Mouse (Mus musculus) kidney, adult 2 months (tissue): Measurements from ENCODE around the gene Ptprh. TPM values are rescaled to one million over a fixed set of nuclear protein-coding genes. Genes with fewer than 3 reads are reported as not detected.

Experiments
- DNase-seq: peaks from one replicate; pipeline ENCODE4 v3.0.0; 2021
- H3K27ac ChIP-seq: fragments of 200-500 bp; 2 replicates; pipeline ENCODE4 v1.5.1; 2012; ENCODE audit warnings: low read depth, low read length, control low read depth, inconsistent platforms; ENCODE audit not compliant: insufficient read depth
- H3K27me3 ChIP-seq: fragments of 200-500 bp; replicated peaks from 2 replicates; pipeline ENCODE4 v1.6.1; 2012; ENCODE audit warnings: mild to moderate bottlenecking, moderate library complexity, low read length, inconsistent platforms; ENCODE audit not compliant: control insufficient read depth, insufficient read depth
- H3K36me3 ChIP-seq: fragments of 200-500 bp; 2 replicates; pipeline ENCODE4 v1.6.1; 2012; ENCODE audit warnings: mild to moderate bottlenecking, moderate library complexity, low read length, inconsistent platforms; ENCODE audit not compliant: control insufficient read depth, insufficient read depth
- H3K4me1 ChIP-seq: fragments of 200-500 bp; 2 replicates; pipeline ENCODE4 v1.6.1; 2011; ENCODE audit warnings: low read length; ENCODE audit not compliant: control insufficient read depth, insufficient read depth
- H3K4me3 ChIP-seq: fragments of 200-500 bp; 2 replicates; pipeline ENCODE4 v1.5.1; 2011; ENCODE audit warnings: mild to moderate bottlenecking, low read depth, low read length, control low read depth; ENCODE audit not compliant: insufficient read depth
- CTCF ChIP-seq: fragments of 200-500 bp; conservative IDR thresholded peaks from 2 replicates; pipeline ENCODE4 v1.5.1; 2011; ENCODE audit warnings: low read depth, mild to moderate bottlenecking, control low read depth, low read length, moderate library complexity, mixed read lengths; ENCODE audit not compliant: insufficient read depth, insufficient read length
- POLR2A ChIP-seq: fragments of 200-500 bp; IDR thresholded peaks from one replicate; pipeline ENCODE4 v1.6.1; 2011; ENCODE audit warnings: low read depth, low read length, control low read depth
- WGBS: fragments of 180-500 bp; shearing (Covaris S2); methylation state at CpG from one replicate; pipeline ENCODE4 v1.1.7; 2018; 5-methylcytosine and 5-hydroxymethylcytosine counted together
- polyA plus RNA-seq: library from polyadenylated mRNA; depleted of rRNA; stranded (reverse); fragments of >200 nt; gene quantifications from 2 replicates; pipeline ENCODE4 v1.2.3, GENCODE M21; 2012; rRNA removed

Ptprh gene
- polyA plus RNA-seq: 0.22 and 0.24 TPM in 2 replicates

GRCm38 (mm10) chr7:4603873-4604272, at the start of gene Ptprh:
Gene Ptprh (minus strand): TSS chr7:4604041.
- 67% methylated on average over 6 of the region's 6 CpGs for WGBS
- no peak for DNase-seq
- Histone ChIP-seq H3K36me3 (no peaks in the 10 kb centered on the region), H3K27me3 (no peaks in the 10 kb centered on the region), H3K4me1 (no peaks in the 10 kb centered on the region), H3K4me3 (no peak within 1 kb of the TSS), H3K27ac (no peak within 1 kb of the TSS)
- TF ChIP-seq POLR2A (no peak), CTCF (no peak)

GRCm38 (mm10) chr7:4653351-4653750, 49.5 kb upstream of the Ptprh start:
- H3K27ac ChIP-seq: no peak overlapping the region
- H3K4me1 ChIP-seq: peaks cover 34% of the 10 kb centered on the region
- DNase-seq: no peak
- H3K27me3 ChIP-seq: no peaks in the 10 kb centered on the region
- H3K4me3 ChIP-seq: no peak overlapping the region
- 72% methylated on average over 5 of the region's 5 CpGs for WGBS
- TF ChIP-seq POLR2A: no peak
- TF ChIP-seq CTCF: no peak
- no peaks in the 10 kb centered on the region for H3K36me3 ChIP-seq

- peaks cover 34% of the 10 kb centered on the region for H3K4me1 ChIP-seq
- DNase-seq: no peak
- H3K27me3 ChIP-seq: no peaks in the 10 kb centered on the region
- no peak overlapping the region for H3K4me3 ChIP-seq
- no peak overlapping the region for H3K27ac ChIP-seq
- 72% methylated on average over 5 of the region's 5 CpGs for WGBS
- TF ChIP-seq CTCF (no peak), POLR2A (no peak)
- H3K36me3 ChIP-seq: no peaks in the 10 kb centered on the region
Observed at GRCm38 (mm10) chr7:4652726-4653125, 48.9 kb upstream of the Ptprh start.

DNA sequence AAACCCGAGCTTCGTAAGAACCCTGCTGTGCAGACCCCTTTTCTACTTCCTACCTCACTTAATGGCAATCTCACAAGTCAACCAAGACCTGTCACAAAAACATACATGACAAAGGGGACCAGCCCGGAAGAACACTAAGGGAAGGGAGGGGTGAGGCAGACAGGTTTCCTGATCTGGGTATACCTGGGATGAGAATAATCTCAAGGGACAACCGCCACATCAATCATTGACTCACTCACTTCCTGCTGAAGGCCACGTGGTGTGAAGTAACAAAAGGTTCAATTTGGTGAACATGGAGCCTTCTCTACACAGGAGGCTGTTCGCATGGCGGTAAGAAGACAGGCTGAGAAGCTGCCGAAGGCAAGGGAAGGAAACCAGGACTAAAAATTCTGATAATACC, 47.7 kb upstream of the Ptprh start:
- Histone ChIP-seq H3K36me3 (no peaks in the 10 kb centered on the region), H3K27ac (no peak overlapping the region), H3K27me3 (no peaks in the 10 kb centered on the region), H3K4me3 (no peak overlapping the region), H3K4me1 (peaks cover 27% of the 10 kb centered on the region)
- TF ChIP-seq CTCF: no peak
- no peak for TF ChIP-seq POLR2A
- peak; percentile 58 for DNase-seq
- WGBS: 54% methylated on average over 8 of the region's 8 CpGs

DNA sequence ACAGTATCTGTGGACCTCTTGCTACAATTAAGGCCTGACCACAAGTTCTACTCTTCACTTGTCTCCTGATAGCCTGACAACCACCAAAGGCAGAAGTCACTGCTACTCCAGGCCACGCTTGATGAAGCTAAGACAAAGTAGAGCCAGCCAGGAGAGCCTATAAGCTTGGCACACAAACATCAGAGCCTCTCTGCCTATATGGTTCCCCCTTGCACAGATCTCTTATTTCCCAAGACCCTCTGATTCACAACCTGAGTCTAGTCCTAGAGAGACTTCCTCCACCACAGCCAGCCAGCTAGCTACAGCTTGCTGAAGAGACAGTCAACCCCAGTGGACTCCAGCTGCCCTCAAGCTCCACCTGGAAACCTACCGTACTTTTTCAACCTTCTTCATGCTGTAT, 44.2 kb upstream of the Ptprh start:
- no peaks in the 10 kb centered on the region for H3K36me3 ChIP-seq
- TF ChIP-seq CTCF: no peak
- TF ChIP-seq POLR2A: no peak

DNA sequence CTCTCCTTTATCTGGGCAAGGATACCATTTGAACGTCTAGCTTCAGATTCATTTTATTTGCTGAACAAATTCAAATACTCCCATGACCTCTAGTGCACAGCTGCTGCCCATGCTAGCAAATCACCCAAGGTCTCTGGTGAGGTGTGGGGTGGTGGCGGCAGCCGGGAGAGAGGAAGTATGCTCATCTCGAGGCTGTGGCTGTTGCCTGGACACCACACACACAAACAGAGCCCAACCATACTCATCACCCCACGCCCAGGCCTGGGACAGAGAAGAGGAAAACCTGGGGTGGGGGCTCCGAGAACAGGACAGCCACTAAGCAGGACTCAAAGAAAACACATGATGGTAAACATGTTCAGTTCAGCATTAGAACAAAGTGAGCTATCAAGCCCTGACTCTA, 43.5 kb upstream of the Ptprh start:
- TF ChIP-seq CTCF (no peak), POLR2A (no peak)
- WGBS: 32% methylated on average over 6 of the region's 6 CpGs
- no peak for DNase-seq
- peaks cover 8% of the 10 kb centered on the region for H3K4me1 ChIP-seq
- no peak overlapping the region for H3K27ac ChIP-seq
- H3K27me3 ChIP-seq: no peaks in the 10 kb centered on the region
- H3K4me3 ChIP-seq: no peak overlapping the region
- H3K36me3 ChIP-seq: no peaks in the 10 kb centered on the region; the same call in 1 of the 2 replicates

More for the DNA sequence above, 44.2 kb upstream of the Ptprh start:
- no peak overlapping the region for H3K27ac ChIP-seq
- DNase-seq: no peak
- H3K4me3 ChIP-seq: no peak overlapping the region
- peaks cover 14% of the 10 kb centered on the region for H3K4me1 ChIP-seq
- no peaks in the 10 kb centered on the region for H3K27me3 ChIP-seq
- 52% methylated on average over 2 of the region's 2 CpGs for WGBS

- H3K4me1 ChIP-seq: peaks cover 7% of the 10 kb centered on the region
- H3K36me3 ChIP-seq: no peaks in the 10 kb centered on the region; the same call in 1 of the 2 replicates
- no peak for DNase-seq
- TF ChIP-seq CTCF: no peak
- TF ChIP-seq POLR2A: no peak
- no peak overlapping the region for H3K27ac ChIP-seq
- WGBS: 81% methylated on average over 3 of the region's 3 CpGs
- no peak overlapping the region for H3K4me3 ChIP-seq
- no peaks in the 10 kb centered on the region for H3K27me3 ChIP-seq
Observed at GRCm38 (mm10) chr7:4646806-4647205, 43.0 kb upstream of the Ptprh start.
